Mouse (Mus musculus): ENCODE results near the gene Disp2.

DNA sequence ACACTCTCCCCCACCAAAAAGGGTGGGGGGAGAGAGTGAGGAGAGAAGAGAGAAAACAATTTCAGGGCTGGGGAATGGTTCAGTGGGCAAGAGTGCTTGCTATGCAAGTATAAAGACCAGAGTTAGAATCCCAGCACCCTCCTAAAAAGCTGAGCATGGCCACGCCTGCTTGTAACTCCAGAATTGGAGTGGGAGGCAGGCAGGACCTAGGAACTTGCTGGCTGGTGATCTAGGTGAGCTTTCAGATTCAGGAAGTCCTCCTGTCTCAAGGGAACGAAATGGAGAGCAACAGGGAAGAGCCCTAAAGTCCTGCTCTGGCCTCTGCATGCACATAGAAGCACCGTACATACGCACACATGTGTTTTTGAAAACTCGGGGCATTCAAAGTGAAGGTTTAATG lies 43.3 kb downstream of the Disp2 start:
- no peak for TF ChIP-seq CTCF (IDR thresholded peaks at IDR 0.05; ENCODE audit: insufficient read depth, low read depth, low read length)
- TF ChIP-seq POLR2A (IDR thresholded peaks at IDR 0.05; ENCODE audit: insufficient read depth, low read depth, low read length): no peak
